Mouse (Mus musculus) olfactory bulb, adult 2 months (tissue): Measurements from ENCODE around the gene Igsf21.

ENCODE experiments used
- CTCF ChIP-seq: fragments of 200-500 bp; IDR thresholded peaks from 2 replicates; pipeline ENCODE4 v1.5.1; 2012; ENCODE audit warnings: low read depth, mild to moderate bottlenecking, low read length, moderate library complexity; ENCODE audit not compliant: insufficient read depth
- POLR2A ChIP-seq: fragments of 200-500 bp; IDR thresholded peaks from 2 replicates; pipeline ENCODE4 v1.6.1; 2012; ENCODE audit warnings: mild to moderate bottlenecking, low read depth, low read length, moderate library complexity; ENCODE audit not compliant: insufficient read depth

GRCm38 (mm10) chr4:140010728-140011470 lies 235.7 kb downstream of the Igsf21 start:
- TF ChIP-seq POLR2A (no peak), CTCF (peak; percentile 25; the same call in 1 of the 2 replicates)
